Mouse (Mus musculus) frontal cortex, adult 2 months (tissue): ENCODE measurements around the gene Ifi27. TPM values are rescaled to one million over a fixed set of nuclear protein-coding genes. Genes with fewer than 3 reads are reported as not detected.
"Not testable (repeated sequence)": the region's sequence is repeated elsewhere in the genome, so short reads cannot be mapped to it uniquely, and the experiment has no call there.

Experiments used
- DNase-seq, 2 experiments: peaks; one replicate each; pipeline ENCODE4 v3.0.0; 2022; ENCODE audit warnings: low spot score in 1 of 2; ENCODE audit errors: extremely low spot score in 1 of 2
- polyA plus RNA-seq: library from polyadenylated mRNA; depleted of rRNA; stranded (reverse); fragments of >200 nt; gene quantifications from 2 replicates; pipeline ENCODE4 v1.2.3, GENCODE M21; 2012; rRNA removed

The Ifi27 gene
- polyA plus RNA-seq = 117 and 120 TPM in 2 replicates

DNA sequence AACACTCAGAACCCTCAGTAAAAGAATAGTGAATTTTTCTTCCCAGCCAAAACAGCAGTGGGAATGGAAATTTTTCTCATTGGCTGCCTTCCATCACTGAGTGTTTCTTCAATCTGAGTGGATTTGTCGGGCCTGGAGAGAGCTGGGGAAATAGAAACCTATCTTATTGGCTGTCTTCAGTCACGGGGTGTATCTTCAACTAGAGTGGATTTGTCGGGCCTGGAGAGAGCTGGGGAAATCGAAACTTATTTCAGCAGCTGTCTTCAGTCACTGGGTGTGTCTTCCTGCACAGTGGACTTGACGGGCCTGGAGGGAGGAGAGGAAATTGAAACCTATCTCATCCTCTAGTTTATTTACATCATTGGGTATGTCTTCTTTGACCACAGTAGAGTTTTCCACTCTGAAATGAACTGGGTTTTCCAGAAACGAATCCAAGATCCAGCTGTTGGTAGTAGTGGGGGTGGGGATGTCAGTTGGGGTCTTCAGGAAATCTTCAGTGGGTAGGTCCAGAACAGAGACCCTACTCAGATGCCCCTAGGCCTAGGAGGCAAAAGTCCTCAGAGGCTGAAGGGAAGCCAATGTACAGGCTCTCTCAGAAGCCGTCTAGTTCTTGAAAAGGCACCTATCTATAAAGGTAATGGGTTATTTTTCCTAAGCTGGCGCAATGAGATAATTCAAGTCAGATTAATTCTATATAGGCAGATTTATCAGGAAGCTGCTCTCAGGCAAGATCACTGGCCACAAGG lies at the start of gene Ifi27:
Gene Ifi27 (plus strand): TSS at position 226 of the 746 bp plus-strand sequence.
- peak; percentile 62 to 83 for DNase-seq

DNA sequence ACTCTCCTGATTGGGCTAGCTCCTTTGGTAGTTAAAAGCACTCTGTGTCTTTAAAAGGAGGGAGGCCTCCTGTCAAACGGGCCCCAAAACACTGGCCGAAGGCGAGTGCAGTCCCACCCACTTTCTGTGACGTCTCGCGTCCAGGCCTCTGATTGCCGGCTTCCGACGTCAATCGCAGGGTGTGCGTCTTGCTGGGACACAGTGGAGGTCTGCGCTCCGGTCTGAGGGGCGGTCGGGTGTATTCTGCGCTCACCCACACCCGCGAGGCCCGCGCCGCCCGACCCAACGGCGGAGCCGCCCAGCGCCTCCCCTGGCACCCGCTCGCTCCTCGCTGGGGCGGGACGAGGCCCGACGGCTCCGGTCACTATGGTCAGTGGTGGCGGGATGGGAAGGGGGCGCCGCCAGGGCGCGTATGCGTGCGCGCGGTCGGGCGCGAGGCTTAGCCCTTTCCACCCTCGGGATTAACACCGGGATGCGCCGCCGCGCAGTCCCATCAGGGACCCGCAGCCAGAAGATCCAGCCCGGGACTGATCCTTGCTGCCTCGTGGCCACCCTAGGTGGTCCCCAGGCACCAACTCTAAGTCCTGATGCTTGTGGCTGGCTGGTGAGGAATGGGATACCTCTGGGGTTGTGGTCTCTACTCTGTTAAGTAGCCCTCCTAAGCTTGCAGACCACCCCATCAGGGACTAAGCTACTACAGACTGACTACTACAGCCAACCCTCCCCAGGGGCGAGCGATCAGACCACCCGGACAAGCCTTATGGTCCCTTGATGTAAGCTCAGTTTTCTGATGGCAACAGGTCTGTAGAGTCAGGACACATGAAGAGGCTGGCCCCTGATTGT lies 45.3 kb upstream of the Ifi27 start, which contains the start of gene Otub2:
Gene Otub2 (plus strand): TSS at position 178 of the 843 bp plus-strand sequence.
- peak; percentile 96 to 99 for DNase-seq

GRCm38 (mm10) chr12:103389348-103389727 lies 44.7 kb upstream of the Ifi27 start:
- DNase-seq = no peak

DNA sequence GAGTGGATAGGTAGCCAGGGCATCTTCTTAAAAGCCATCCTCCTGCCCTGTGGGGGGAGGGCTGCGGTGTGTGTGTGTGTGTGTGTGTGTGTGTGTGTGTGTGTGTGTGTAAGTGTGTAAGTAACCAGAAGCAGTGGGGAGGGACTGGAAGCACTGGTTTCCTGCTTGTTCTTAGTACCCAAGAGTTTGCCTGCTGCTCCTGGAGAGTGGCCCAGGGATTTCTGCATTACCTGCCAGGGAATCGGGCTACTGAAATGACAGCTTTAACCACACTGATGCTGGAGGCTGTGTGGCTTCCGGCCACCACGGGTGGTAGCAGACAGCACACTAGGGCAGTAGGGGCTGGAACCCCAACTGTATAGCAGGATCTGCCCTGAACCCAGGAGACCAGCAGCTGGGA lies 44.0 kb upstream of the Ifi27 start:
- no peak for DNase-seq

DNA sequence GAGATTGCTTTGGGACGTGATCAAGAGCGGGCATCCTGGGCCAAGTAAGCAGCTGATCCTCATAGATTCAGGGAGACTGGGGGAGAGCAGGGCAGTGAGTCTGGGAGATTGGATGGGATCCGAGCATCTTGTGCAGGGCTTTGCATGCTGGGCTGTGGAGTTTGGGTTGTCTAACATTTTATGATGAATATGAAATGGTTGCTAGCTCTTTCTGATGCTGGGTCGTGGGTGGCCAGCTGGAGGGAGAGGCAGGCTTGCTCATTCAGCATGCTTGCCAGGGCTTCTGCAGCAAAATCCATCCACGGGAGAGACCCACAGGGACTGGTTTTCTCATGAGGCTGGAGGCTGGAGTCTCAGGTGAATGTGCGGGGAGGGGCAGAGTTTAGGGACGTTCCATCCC lies 42.9 kb upstream of the Ifi27 start:
- peak; percentile 66 to 78 for DNase-seq

- no peak for DNase-seq
Observed at GRCm38 (mm10) chr12:103393528-103393927, 40.5 kb upstream of the Ifi27 start.

DNA sequence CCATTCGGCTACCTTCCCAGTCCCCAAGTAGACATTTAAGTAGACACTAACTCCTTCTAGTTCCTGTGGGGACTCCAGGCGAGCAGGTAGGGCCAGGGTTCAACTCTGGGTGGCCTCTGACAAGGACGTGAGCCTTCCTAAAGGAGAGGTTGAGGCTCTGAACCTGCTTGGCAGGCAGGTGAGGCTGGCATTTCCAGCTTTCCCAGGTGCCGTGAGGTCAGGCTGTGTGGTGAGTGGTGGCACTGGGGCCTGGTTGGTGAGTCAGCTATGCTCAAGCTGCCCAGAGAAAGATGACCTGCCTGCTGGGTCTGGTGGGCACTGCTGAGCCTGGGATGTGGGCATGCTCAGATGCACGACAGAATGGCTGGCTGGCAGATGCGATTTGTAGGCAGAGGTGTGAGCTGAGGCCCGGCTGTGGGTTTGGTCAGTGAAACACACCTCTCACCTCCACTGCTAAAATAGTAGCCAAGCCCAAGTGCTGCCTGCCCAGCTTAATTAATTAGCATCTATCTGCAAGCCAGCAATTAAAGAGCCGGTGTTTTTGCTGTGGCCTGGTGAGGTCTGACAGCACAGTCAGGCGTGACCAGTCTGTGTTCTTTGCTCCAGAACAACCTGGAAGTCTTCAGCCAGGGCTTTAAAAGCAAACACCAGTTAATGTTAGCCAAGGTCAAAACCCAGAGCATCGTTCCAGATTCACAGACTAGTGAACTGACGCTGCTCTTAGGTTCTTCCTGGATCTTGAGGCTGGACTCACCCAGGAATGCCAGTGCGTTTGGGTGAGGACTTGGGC lies 38.3 kb upstream of the Ifi27 start:
- no peak for DNase-seq

DNA sequence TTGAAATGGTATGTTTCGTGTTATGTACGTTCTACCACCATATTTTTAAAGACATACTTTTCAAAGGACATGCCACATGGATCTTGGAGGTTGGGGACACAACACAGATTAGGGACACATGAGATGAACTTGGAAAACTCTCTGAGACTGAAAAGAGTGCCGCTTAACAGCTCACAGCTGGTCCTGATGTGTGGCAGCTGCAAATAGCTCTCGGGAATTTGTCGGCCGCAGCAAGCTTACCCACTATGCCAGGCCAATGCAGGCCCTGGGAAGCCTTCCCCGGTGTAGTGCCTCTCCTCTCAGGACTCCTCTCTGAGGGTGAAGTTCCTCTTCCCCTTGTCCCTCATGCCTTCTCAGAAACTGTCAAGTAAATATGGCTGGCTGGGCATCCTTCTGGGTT lies 37.3 kb upstream of the Ifi27 start:
- no peak for DNase-seq

DNA sequence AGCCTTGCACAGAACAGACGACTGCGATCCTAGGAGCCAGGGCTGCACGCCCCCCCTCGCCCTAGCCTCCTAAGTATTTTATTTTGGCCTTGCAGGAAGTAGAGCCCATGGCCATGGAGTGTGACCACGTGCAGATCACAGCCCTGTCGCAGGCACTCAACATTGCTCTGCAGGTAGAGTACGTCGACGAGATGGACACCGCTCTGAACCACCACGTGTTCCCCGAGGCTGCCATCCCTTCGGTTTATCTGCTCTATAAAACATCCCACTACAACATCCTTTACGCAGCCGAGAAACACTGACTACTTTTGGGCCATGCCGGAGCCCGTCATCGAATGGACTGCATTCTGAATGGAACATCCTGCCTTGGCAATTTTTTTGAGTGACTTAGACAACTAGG lies 29.9 kb upstream of the Ifi27 start:
- DNase-seq = no peak

DNA sequence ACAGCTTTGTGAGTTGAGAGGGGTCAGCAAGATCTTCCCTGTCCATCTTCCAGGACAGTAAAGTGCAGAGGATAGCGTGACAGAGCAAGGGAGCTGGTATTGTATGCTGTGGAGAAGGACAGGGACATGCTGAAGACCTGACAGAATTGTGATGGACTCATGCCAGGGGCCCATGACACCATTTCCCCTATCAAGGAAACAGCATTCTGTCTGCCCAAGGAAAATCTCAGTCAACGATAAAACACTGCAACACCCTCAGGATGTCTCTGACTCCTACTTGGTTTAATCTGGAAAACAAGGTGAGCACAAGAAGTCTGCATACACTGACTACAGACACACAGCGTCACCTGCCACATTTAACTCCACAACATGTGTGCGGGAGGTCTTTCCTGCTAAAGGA lies 26.3 kb upstream of the Ifi27 start, which contains the start of gene 9330161L09Rik:
Gene 9330161L09Rik (minus strand): TSS at position 101 of the 400 bp plus-strand sequence.
- DNase-seq = no peak

DNA sequence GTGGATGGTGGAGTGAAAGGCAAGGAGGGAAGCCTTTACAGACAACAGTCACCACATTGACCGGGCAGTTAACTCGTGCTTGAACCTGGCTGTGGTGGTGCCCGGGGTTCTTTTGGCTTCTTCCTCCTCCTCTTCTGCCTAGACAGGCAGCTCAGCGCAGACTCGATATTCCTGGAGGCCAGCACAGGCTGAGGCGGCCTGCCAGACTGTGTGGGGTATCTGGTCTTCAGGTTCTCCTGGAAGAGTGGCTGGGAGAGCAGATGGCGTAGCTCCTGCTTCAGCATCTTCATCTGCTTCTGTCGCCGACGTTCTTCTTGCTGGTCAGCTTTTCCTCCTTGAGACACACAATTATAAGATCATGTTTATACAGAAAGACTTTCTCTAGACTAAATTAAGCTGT lies 25.9 kb upstream of the Ifi27 start:
- DNase-seq = peak; percentile 49 to 72

DNA sequence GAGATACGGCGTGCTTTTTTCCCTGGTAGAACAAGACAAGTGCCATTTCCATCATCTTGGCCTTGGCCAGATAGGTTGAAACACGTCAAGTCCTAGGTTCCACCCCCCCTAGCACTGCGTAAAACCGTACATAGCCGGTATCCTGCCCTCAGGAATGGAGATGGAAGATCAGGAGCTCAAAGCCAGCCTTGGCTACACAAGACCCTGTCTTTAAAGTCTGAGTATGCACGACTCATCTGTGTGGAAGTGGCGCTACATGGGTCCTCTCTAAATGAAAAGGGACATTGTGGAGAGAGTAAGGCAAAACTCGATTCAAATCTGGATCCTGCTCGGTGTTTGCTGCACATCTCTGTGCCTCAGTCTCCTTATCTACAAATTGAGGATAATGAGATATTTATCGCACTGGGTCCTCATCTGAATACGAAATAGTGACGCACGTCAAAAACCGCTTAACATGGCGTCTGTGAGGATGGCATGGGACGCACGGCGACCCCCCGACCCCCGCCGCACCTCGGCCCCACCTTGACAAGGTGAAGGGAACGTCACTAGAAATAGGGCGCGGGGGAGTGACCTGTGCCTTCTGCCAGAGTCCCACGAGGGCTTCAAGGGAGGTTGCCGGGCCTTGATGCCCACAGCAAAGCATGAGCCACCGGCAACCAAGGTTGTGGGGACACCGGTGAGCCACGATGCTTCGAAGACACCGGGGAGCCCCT lies 8.8 kb upstream of the Ifi27 start:
- peak in 1 of 2 experiments; percentile 51 for DNase-seq

- peak; percentile 99 for DNase-seq
Observed at GRCm38 (mm10) chr12:103425729-103426470, 8.1 kb upstream of the Ifi27 start, which contains the start of gene Ddx24. Gene Ddx24, minus strand, starts transcription at chr12:103425830.

DNA sequence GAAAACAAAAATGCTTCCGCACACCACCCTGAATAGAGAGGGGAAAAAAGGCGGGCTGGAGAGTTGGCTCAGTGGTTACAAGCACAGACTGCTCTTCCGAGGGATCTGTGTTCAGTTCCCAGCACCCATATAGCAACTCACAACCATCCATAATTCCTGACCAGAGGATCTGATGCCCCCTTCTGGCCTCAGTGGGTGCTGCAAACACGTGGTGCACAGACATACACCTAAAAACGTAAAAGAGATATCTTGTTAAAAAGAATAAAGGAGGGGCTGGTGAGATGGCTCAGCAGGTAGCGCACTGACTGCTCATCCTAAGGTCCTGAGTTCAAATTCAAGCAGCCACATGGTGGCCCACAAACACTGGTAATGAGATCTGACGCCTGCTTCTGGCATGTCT lies 7.3 kb upstream of the Ifi27 start:
- no peak for DNase-seq

DNA sequence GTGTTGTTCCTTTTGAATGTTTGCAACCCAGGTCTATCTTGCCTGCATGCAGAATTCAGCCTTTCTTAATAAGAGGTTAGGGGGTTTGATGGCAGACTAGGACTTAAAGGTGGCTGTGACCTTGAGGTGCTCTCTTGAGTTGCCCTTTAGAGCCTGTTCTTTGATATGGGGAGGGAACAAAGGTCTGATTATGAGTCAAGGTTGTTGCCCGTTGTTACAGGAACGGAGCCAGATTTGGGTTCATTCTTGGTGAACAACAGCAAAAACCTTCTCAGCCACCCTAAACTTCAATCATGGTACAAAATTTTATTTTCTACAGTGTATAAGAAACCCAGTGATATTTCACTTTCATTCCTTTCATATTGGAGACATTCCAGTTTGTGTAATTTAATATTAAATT lies 581 bp upstream of the Ifi27 start:
- DNase-seq = no peak

- DNase-seq = no peak
Observed at GRCm38 (mm10) chr12:103434861-103435260, 850 bp downstream of the Ifi27 start.

- DNase-seq = no peak
Observed at GRCm38 (mm10) chr12:103437601-103438000, 3.6 kb downstream of the Ifi27 start.

DNA sequence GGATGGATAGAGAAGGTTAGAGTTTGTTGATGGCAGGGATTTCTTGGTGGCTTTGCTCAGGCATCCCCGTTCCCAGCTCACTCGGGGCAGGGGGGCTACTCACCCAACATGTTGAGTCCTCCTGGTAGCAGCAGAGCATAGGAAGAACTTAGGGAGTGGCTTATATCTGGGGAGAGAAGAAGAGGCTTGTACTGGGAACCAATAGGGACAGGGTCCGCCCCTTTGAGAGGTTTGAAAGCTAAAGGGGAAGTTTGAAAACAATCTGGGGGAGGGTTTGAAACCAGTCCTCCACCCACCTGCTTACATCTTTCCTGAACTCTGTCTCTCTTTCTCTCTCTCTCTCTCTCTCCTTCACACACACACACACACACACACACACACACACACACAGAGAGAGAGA lies 9.5 kb downstream of the Ifi27 start, which contains the start of gene Ifi27l2a:
Gene Ifi27l2a (minus strand): TSS at position 157 of the 400 bp plus-strand sequence.
- no peak for DNase-seq

DNA sequence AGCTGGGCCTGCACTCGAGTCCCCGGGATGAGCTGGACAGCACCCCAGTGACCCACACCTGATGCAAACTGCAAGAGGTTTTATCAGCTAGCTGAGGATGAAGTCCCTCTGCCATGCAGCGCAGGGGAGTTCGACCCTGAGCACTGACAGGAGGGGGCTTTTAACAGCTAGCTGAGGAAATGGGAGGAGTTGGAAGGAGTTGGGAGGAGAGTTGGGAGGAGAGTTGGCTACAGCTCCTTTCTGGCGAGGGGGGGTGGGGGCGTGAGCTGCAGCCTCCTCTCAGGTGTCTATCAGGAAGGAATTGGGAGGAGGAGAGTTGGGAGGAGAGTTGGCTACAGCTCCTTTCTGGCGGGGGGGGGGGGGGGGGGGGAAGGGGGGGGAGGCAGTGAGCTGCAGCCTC lies 10.2 kb downstream of the Ifi27 start:
- not testable (repeated sequence) for DNase-seq
